Mouse (Mus musculus) MEL-GATA-1-ER (cell line): Measurements from ENCODE around the gene Trpm7.

Source experiments
- DNase-seq: peaks from one replicate; pipeline ENCODE4 v3.0.0-alpha.2; 2012; ENCODE audit warnings: low read depth; ENCODE audit errors: extremely low read depth

The Trpm7 gene

DNA sequence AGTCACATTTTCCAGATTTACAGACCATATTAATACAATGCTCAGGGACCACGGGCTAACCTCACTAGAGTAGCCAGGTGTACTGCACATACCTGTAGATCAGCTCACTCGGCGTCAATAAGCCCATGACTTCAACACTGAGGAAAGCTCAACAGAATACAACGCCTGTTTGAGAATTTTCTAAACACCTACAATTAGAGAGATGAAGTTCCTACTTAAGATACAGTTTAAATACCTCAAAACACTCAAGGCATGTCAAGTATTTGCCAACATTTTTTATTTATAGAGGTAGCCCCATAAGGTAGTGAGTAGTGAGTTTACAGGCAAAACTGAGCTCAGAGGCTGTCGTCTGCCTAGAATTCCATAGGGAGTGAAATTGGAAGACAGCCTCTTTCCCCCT is 132.6 kb downstream of the Trpm7 start:
- no peak for DNase-seq
